Mouse (Mus musculus) stomach, embryonic 16.5 days (tissue): ENCODE results near the gene Adamts2. TPM values are rescaled to one million over a fixed set of nuclear protein-coding genes. Genes with fewer than 3 reads are reported as not detected.

Experiments
- ATAC-seq: fragments of 200-750 bp; cut with Nextera tagmentation; 2 replicates; pipeline ENCODE4 v1.8.0; 2017; ENCODE audit warnings: moderate number of reproducible peaks, moderate TSS enrichment; ENCODE audit not compliant: insufficient read depth, low FRiP score
- H3K27ac ChIP-seq: fragments of 300-500 bp; sonication (generic); 2 replicates; pipeline ENCODE4 v1.5.1; 2014; ENCODE audit warnings: low read length
- H3K27me3 ChIP-seq: fragments of 300-500 bp; sonication (generic); 2 replicates; pipeline ENCODE4 v1.6.1; 2014; ENCODE audit warnings: low read length, control low read depth, mixed read lengths; ENCODE audit not compliant: control insufficient read depth, insufficient read depth
- H3K36me3 ChIP-seq: fragments of 300-500 bp; sonication (generic); 2 replicates; pipeline ENCODE4 v1.6.1; 2014; ENCODE audit warnings: low read length; ENCODE audit not compliant: control insufficient read depth, insufficient read depth
- H3K4me1 ChIP-seq: fragments of 300-500 bp; sonication (generic); 2 replicates; pipeline ENCODE4 v1.6.1; 2014; ENCODE audit warnings: low read length, control low read depth, mixed read lengths; ENCODE audit not compliant: control insufficient read depth, insufficient read depth
- H3K4me2 ChIP-seq: fragments of 300-500 bp; sonication (generic); 2 replicates; pipeline ENCODE4 v1.6.1; 2014; ENCODE audit warnings: low read depth, low read length, mixed read lengths
- H3K4me3 ChIP-seq: fragments of 300-500 bp; sonication (generic); replicated peaks from 2 replicates; pipeline ENCODE4 v1.5.1; 2014; ENCODE audit warnings: mild to moderate bottlenecking, low read length
- H3K9ac ChIP-seq: fragments of 300-500 bp; sonication (generic); 2 replicates; pipeline ENCODE4 v1.6.1; 2014; ENCODE audit warnings: low read length
- H3K9me3 ChIP-seq: fragments of 300-500 bp; sonication (generic); replicated peaks from 2 replicates; pipeline ENCODE4 v1.6.1; 2016; ENCODE audit warnings: low read length, control low read depth; ENCODE audit not compliant: control insufficient read depth
- WGBS: fragments of 180-500 bp; shearing (Covaris S2); extraction: QIAGEN DNeasy Blood & Tissue Kit; methylation state at CpG from one replicate; pipeline ENCODE4 v1.1.7; 2014; 5-methylcytosine and 5-hydroxymethylcytosine counted together
- polyA plus RNA-seq: library from polyadenylated mRNA; unstranded; fragments of >200 nt; fragmentation: Nextera tagmentation; extraction: Ambion mirVana; gene quantifications from 2 replicates; pipeline ENCODE4 v1.2.1, GENCODE M21; 2015

The Adamts2 gene
- polyA plus RNA-seq, 1 experiment from 2014 or later = 13.3 TPM

- Histone ChIP-seq H3K27me3 (no peaks in the 10 kb centered on the region), H3K4me1 (no peaks in the 10 kb centered on the region), H3K4me3 (no peak overlapping the region), H3K9ac (no peak overlapping the region), H3K36me3 (no peaks in the 10 kb centered on the region), H3K4me2 (no peak overlapping the region), H3K9me3 (no peaks in the 10 kb centered on the region), H3K27ac (no peak overlapping the region)
- 44% methylated on average over 6 of the region's 6 CpGs for WGBS
- no peak for ATAC-seq
Observed at GRCm38 (mm10) chr11:50744971-50745370, 143.1 kb downstream of the Adamts2 start.

- Histone ChIP-seq H3K4me2 (no peak overlapping the region), H3K36me3 (no peaks in the 10 kb centered on the region), H3K9ac (no peak overlapping the region), H3K9me3 (no peaks in the 10 kb centered on the region), H3K27me3 (no peaks in the 10 kb centered on the region), H3K27ac (no peak overlapping the region), H3K4me3 (no peak overlapping the region), H3K4me1 (no peaks in the 10 kb centered on the region)
- 29% methylated on average over 2 of the region's 2 CpGs for WGBS
- no peak for ATAC-seq
Observed at GRCm38 (mm10) chr11:50746508-50746907, 144.6 kb downstream of the Adamts2 start.

GRCm38 (mm10) chr11:50750983-50751585, 149.2 kb downstream of the Adamts2 start:
- no peak overlapping the region for H3K4me3 ChIP-seq
- no peak overlapping the region for H3K27ac ChIP-seq
- no peaks in the 10 kb centered on the region for H3K27me3 ChIP-seq
- 33% methylated on average over 7 of the region's 7 CpGs for WGBS
- no peak for ATAC-seq
- H3K4me1 ChIP-seq = no peaks in the 10 kb centered on the region
- H3K36me3 ChIP-seq = no peaks in the 10 kb centered on the region
- H3K9ac ChIP-seq = no peak overlapping the region
- H3K9me3 ChIP-seq = no peaks in the 10 kb centered on the region
- H3K4me2 ChIP-seq = no peak overlapping the region

DNA sequence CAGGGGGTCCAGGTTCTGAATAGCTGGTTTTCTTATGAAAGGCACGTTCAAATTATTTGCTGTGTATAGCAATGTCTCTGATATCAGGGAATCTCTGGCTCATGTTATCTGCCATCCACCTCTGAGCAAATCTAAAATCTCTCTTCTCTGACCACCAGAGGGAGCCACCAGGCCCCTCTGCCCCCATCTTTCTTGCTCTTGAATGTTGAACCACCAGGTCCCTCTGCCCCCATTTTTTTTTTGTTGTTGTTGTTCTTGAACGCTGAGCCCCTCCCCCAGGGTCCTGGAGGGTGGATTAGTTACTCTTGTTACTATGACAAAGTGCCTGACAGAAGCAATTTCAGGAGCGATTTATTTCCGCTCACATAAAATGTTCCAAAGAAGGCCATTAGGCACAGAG, 155.9 kb downstream of the Adamts2 start:
- no peaks in the 10 kb centered on the region for H3K27me3 ChIP-seq
- no peak overlapping the region for H3K9ac ChIP-seq
- WGBS = 42% methylated on average over 4 of the region's 4 CpGs
- H3K4me3 ChIP-seq = no peak overlapping the region
- no peaks in the 10 kb centered on the region for H3K36me3 ChIP-seq
- no peak overlapping the region for H3K4me2 ChIP-seq
- H3K27ac ChIP-seq = no peak overlapping the region
- no peaks in the 10 kb centered on the region for H3K9me3 ChIP-seq
- no peak for ATAC-seq
- no peaks in the 10 kb centered on the region for H3K4me1 ChIP-seq

DNA sequence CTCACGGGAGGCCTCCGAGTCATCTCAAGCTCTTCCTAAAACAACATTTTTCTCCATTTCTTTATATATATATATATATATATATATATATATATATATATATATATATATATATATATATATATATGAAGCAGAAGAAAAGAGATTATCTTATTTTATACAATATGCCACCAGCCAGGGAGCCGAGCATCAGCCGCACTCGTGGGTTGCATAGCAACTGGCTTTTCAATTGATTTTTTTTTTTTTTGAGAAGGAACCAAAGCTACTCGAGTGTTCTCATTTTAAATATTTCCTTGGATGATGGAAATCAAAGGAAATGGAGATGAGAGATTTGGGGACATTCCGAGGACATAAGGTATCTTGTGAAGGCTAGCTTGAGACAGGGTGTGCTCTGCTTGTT, 164.6 kb downstream of the Adamts2 start:
- no peak for ATAC-seq
- H3K4me2 ChIP-seq = no peak overlapping the region
- no peaks in the 10 kb centered on the region for H3K9me3 ChIP-seq
- 79% methylated on average over 7 of the region's 7 CpGs for WGBS
- no peaks in the 10 kb centered on the region for H3K27me3 ChIP-seq
- no peak overlapping the region for H3K4me3 ChIP-seq
- H3K4me1 ChIP-seq = no peaks in the 10 kb centered on the region
- H3K9ac ChIP-seq = no peak overlapping the region
- H3K36me3 ChIP-seq = no peaks in the 10 kb centered on the region
- H3K27ac ChIP-seq = no peak overlapping the region

DNA sequence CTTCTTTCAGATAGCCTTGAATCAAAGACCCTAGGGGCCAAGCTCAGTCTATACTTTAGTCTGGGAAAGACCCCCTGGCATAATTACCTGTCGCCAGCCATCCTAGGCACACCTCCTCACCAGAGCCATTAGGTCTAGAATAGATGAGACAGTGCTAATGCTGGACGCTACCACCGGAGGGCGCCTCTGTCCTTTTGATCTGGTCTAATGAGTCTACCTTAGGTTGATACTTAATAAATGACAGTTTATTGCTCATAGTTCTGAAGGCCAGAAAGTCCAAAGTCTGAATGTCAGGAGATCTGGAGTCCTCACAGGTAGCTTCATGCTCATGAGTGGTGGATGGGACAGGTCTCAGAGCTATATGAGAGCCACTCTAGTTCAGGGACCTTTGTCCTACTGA, 165.2 kb downstream of the Adamts2 start:
- H3K27ac ChIP-seq = no peak overlapping the region
- no peak overlapping the region for H3K4me2 ChIP-seq
- no peaks in the 10 kb centered on the region for H3K27me3 ChIP-seq
- H3K4me1 ChIP-seq = no peaks in the 10 kb centered on the region
- H3K36me3 ChIP-seq = no peaks in the 10 kb centered on the region
- 27% methylated on average over 4 of the region's 4 CpGs for WGBS
- no peak overlapping the region for H3K4me3 ChIP-seq
- ATAC-seq = no peak
- H3K9me3 ChIP-seq = no peaks in the 10 kb centered on the region
- H3K9ac ChIP-seq = no peak overlapping the region

GRCm38 (mm10) chr11:50768995-50769749, 167.3 kb downstream of the Adamts2 start:
- H3K27me3 ChIP-seq = no peaks in the 10 kb centered on the region
- no peak overlapping the region for H3K27ac ChIP-seq
- ATAC-seq = peak; percentile 81
- H3K4me3 ChIP-seq = peak overlapping the region; percentile 27; the same call in 1 of the 2 replicates
- H3K4me2 ChIP-seq = peak overlapping the region; percentile 56
- H3K4me1 ChIP-seq = no peaks in the 10 kb centered on the region
- H3K9ac ChIP-seq = no peak overlapping the region
- WGBS = 11% methylated on average over 14 of the region's 14 CpGs
- H3K36me3 ChIP-seq = no peaks in the 10 kb centered on the region
- H3K9me3 ChIP-seq = no peaks in the 10 kb centered on the region

DNA sequence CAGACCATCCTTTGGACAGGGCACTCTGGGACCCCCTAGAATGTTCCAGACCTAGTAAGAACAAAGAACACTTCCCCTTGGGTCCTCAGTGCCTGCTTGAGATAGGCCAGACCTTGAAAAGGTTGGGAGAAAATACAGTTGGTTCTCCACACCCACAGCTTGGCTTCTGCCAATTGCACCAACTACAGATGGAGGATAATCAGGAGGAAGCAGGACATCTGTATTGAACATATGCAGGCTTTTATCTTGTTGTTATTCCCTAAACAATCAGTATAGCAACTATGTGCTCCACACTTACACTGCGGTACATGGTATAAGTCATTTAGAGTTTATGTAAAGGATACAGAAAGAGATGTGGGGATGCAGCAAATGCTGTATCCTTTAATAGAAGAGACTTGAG, 169.1 kb downstream of the Adamts2 start:
- H3K4me1 ChIP-seq = no peaks in the 10 kb centered on the region
- H3K4me3 ChIP-seq = no peak overlapping the region
- H3K36me3 ChIP-seq = no peaks in the 10 kb centered on the region
- H3K27ac ChIP-seq = no peak overlapping the region
- no peak for ATAC-seq
- H3K9ac ChIP-seq = no peak overlapping the region
- no peak overlapping the region for H3K4me2 ChIP-seq
- H3K27me3 ChIP-seq = no peaks in the 10 kb centered on the region
- H3K9me3 ChIP-seq = no peaks in the 10 kb centered on the region
- WGBS = 95% methylated on average over 1 of the region's 1 CpGs

DNA sequence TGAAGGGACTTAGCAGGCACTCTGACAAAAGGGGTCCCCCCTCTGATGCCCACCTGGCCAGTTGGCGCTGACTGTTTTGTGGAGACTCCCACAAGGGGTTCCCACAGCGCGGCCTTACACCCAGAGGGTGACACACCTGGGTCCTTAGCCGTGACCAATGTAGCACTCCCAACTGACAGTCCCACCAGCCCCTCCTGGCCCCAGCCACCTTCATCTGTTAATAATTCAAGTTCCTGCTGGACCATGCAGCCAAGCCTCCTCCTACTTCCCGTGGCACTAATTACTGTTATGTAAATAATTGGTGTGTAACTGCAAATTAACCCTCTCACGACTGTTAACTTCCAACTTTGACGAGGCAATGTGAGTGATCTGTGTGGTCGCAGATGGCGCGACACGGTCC, 195.8 kb downstream of the Adamts2 start:
- Histone ChIP-seq H3K4me1 (no peaks in the 10 kb centered on the region), H3K27me3 (no peaks in the 10 kb centered on the region), H3K27ac (no peak overlapping the region), H3K9ac (no peak overlapping the region), H3K4me2 (no peak overlapping the region), H3K4me3 (no peak overlapping the region), H3K36me3 (no peaks in the 10 kb centered on the region), H3K9me3 (no peaks in the 10 kb centered on the region)
- WGBS = 62% methylated on average over 11 of the region's 11 CpGs
- no peak for ATAC-seq
